Mouse (Mus musculus) thymus, adult 2 months (tissue): Measurements from ENCODE around the gene Taf3.

Experiments
- CTCF ChIP-seq: fragments of 200-500 bp; IDR thresholded peaks from 2 replicates; pipeline ENCODE4 v1.5.1; 2012; ENCODE audit warnings: mild to moderate bottlenecking, control low read depth, low read length, moderate library complexity, borderline replicate concordance; ENCODE audit not compliant: control insufficient read depth, poor library complexity, insufficient read depth; ENCODE audit errors: extremely low read depth
- POLR2A ChIP-seq: fragments of 200-500 bp; IDR thresholded peaks from 2 replicates; pipeline ENCODE4 v1.6.1; 2012; ENCODE audit warnings: mild to moderate bottlenecking, low read length, control low read depth, moderate library complexity; ENCODE audit not compliant: control insufficient read depth, poor library complexity, insufficient read depth; ENCODE audit errors: extremely low read depth

DNA sequence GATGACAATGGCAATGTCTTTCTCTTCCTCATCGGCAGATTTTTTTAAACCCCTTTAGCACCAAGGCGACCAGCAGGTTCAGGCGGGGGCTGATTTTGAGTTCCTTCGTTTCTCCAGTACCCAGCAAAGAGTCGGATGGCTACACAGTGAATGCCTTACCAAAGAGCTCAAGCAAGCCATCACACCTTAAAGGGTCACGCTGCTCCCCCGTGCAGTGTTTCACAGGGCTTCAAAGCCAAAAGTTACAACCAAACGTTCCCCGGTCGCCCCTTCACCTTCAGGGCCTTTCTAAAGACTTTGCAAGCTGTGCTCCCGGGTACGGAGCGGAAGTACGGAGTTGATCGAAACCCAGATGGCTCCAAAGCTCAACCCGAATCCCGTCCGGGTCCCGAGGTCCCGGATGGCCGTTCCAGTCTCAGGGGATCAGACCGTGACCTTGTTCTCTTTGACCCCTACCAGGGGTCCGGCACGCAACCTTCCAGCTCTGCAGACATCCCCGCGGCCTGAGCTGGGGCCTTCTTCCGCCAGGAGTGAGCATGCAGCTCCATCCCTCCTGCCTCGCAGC lies 31.4 kb upstream of the Taf3 start:
- TF ChIP-seq POLR2A (no peak), CTCF (no peak)
